In the genomic region with DNA sequence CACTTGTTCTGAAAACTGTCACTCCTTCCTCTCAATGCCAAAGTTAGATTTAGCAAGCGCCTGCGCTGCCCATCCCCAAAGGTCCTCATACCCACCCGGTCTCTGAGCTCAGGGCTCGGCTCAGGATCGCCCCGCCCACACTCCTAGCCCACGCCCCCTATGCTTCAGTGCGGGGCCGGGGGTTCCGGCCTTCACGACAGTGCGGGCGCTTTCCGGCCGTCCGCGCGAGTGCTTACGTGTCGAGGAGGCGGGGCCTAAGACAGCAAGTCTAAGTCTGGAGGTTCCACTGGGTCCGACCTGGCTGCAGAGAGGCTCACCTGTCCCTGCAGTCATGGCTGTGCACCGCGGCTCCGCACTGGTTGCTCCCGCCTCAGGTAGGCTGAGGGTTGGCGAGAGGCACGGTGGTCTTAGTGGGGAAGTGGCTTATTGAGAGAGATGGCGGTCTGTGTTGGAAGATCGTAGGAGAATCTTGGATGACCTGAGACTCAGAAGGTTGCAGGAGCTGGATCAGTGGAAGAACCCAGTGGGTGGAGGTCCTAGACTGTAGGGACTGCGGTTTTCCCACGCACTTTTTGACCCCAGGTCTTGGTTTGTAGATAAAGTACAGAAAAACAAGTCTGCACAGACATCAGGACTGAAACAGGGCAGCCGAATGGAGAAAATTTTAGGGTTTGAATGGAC, we compare ENCODE assay signal across 8 mouse cellular contexts. TPM values are rescaled to one million over a fixed set of nuclear protein-coding genes. Genes with fewer than 3 reads are reported as not detected.
DNase-seq lines count a peak whose midpoint lies in the region; ATAC-seq lines count a peak whose summit lies in the region.

A gene (plus strand): TSS at position 233 of the 681 bp plus-strand sequence.

- peak; percentile 93 for ATAC-seq in common myeloid progenitor, adult 5-6 weeks (replicated peaks; ENCODE audit: low read depth, poor library complexity, severe bottlenecking)
- peak; percentile 95 for ATAC-seq in megakaryocyte progenitor cell, adult 5-6 weeks (replicated peaks; ENCODE audit: poor library complexity)

- DNase-seq in ZHBTc4 (ENCODE audit: low read depth, low spot score) = peak; percentile 99
- peak; percentile 90 to 92 for DNase-seq in gastrocnemius, adult 8-10 months (ENCODE audit: low spot score in 2 of 2)
- peak; percentile 98 for DNase-seq in induced T-regulatory cell, adult 2 months (ENCODE audit: low read depth)
- DNase-seq in left cerebral cortex, adult 9 months (ENCODE audit: low spot score in 2 of 2) = peak; percentile 79 to 92
- peak; percentile 91 for DNase-seq in right cerebral cortex, postnatal 14 days
- peak; percentile 94 to 95 for DNase-seq in urinary bladder, postnatal 36 days (ENCODE audit: low spot score in 2 of 2)

RNA-seq across cellular contexts. Expression of the gene that starts here (rescaled TPM):
- 6.6 and 12.7 TPM in 2 replicates for total RNA-seq in common myeloid progenitor, adult 5-6 weeks (2017)
- 10 to 100 TPM; 10.3 to 13.5 (median 10.5) TPM for total RNA-seq in gastrocnemius, adult 8-10 months (2022)
- total RNA-seq in megakaryocyte progenitor cell, adult 5-6 weeks (2015) = 11.2 and 11.6 TPM in 2 replicates
- 6.7 and 8.5 TPM in 2 replicates for total RNA-seq in megakaryocyte progenitor cell, adult 5-6 weeks (2017)

Comparison
In these comparisons a context has a peak if more than half of its experiments do, and no peak if none do; other contexts are left out.
1. Peak in every context shown above with its lines: DNase-seq and ATAC-seq.